Mouse (Mus musculus) spleen, postnatal 14 days (tissue): ENCODE measurements around the gene Ntn1.
A peak's percentile ranks its signal among the peaks of the same experiment; 100 is the strongest.

Experiments used
- DNase-seq, 2 experiments: peaks; one replicate each; pipeline ENCODE4 v3.0.0; 2021 to 2022; ENCODE audit warnings: low spot score in 2 of 2

The Ntn1 gene

GRCm38 (mm10) chr11:68214496-68215205 lies 186.0 kb downstream of the Ntn1 start:
- DNase-seq, result no peak

GRCm38 (mm10) chr11:68213896-68214295 lies 186.7 kb downstream of the Ntn1 start:
- no peak for DNase-seq

DNA sequence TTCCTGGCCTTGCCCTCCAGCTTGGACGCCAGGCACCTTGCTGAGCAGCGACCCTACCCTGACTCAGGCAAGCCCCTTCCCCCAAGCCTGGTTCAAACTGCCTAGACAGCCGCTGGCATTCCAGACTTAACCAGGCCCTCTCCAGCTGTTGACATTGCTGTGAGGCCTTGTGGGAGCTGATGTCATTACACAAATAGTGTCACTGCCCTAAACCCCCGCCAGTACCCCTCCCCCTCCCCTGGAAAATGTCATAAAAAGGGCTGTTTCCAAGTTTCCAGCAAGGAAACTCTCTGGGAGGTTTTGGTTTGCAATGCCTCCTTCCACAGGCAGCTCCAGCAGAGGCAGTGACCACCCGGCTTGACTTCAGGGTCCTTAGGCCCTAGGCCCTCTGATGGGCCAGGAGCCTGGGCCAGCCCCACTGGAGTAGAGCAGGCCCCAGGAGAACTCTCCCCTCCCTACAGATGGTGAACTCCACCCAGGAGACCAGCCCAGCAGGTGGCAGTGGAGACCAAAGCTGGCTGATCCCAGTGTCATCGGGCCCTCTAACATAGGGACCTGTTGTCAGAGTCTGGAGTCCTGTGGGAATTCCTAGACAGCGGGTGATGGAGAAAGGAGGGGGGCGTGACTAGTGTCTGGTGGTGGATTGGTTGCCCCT lies 188.6 kb downstream of the Ntn1 start:
- no peak for DNase-seq

DNA sequence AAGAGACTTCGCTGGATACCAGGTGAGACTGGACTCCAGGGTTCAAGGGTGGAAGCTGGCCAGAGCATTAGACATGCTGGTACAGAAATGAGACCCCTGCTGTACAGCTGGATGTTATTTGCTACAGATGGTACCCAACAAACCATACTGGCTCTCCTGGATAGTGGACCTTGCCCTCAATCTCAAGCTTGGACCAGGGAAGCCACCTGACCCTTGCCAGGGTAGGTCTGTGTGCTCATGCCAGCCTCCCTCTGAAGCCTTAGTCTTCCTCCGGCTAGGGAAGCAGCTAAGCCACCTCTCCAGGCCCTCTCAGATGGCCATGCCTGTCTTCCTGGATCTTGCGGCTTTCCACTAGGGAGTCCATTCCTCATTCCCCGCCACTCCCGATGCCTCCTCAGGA lies 189.9 kb downstream of the Ntn1 start:
- DNase-seq, result no peak

- no peak for DNase-seq
Observed at GRCm38 (mm10) chr11:68209506-68209905, 191.1 kb downstream of the Ntn1 start.

DNA sequence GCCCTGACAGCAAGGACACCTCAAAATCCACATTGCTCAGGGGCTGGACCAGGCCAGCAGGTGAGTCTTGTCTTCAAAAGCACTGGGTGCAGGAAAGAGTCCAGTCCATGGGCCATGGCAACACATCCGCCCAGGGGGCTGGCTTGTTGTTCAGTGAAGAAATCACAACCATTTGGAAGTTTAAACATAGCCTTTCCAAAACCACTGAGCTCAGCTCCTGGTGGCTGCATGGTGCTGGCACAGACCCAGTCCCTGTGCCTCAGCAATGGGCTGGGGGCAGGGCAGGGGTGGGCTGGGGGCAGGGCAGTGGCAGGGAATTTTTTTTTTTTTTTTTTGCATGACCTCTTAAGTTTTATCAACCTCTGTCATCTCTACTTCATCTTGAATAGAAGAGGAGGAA lies 192.0 kb downstream of the Ntn1 start:
- no peak for DNase-seq

DNA sequence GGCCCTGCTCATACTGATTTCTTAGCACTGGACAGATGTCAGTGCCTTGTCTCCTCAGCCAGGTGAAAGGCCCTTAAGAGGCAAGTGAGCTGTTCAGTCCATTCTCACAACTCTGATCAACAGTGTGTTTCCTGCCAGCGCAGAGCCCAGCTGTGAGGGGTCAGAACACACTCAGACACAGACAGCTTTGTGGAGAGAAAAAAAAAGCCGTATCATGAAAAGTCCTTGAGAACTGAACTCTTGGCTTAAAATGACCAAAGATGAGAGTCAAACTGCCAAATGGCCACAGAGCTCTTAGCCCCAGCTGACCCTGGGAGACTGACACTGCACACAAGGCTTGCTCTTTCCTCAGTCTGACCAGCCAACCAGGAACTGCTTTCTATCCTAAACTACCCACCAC lies 192.6 kb downstream of the Ntn1 start:
- no peak for DNase-seq

DNA sequence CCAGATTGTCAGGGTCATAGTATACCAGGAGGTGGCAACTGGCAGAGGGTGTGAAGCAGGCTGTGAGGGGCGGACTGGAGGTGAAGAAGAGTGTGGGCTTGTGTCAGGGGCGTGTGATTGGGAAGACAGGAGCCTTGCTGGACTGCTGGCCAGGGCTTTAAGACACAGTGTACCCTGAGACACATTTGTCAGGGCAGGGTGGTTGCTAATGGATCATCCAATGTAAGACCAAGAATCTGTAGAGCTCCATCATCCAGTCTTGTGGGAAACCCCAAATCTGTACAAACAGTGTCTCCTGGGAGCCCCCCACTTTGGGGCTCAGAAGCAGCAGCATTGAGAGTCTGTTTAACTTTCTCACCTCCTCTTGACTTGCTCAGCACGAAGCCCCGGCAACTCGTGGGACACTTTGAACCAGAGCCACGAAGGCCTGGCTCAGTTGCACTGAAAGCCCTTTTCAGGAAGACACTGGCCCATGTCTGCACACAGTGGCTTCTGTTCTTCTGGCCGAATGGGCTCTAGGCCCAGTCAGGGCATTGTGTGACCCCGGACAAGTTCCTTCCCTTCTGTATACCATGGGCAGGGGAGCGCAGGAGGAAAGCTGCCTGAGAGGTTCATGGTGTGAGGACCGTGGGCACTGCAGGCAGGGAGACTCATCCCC lies 194.9 kb downstream of the Ntn1 start:
- no peak for DNase-seq

GRCm38 (mm10) chr11:68204407-68204806 lies 196.2 kb downstream of the Ntn1 start:
- DNase-seq, result no peak

DNA sequence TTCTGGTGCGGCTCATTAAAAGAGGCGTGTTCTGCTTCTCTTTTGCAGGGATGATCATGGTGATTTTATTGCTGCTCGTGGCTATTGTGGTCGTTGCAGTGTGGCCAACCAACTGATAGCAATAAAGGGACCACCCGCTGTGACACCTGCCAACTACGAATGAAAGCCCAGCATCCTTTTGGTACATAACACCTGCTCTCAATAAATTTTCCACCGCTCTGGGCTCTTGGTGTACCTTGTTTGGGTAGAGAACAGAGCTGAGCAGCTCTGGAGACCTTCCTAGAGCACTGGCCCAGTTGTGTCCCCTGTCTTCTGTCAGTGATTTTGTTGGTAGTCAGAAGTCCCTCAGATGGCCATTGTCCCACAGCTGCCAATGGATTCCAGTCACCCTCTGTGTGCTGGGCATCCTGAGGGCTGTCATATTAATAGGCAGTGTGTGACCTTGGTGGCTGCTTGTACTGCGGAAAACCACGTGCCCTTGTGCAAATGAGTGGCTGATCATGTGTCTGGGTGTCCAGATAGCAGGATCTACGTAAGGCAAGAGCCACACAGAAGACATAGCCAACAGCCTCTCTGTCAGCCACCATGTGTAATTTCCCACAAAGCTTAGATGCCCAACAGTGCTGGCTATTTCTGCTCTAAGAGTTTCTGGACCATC lies 196.8 kb downstream of the Ntn1 start:
- no peak for DNase-seq

GRCm38 (mm10) chr11:68202561-68202960 lies 198.1 kb downstream of the Ntn1 start:
- no peak for DNase-seq

DNA sequence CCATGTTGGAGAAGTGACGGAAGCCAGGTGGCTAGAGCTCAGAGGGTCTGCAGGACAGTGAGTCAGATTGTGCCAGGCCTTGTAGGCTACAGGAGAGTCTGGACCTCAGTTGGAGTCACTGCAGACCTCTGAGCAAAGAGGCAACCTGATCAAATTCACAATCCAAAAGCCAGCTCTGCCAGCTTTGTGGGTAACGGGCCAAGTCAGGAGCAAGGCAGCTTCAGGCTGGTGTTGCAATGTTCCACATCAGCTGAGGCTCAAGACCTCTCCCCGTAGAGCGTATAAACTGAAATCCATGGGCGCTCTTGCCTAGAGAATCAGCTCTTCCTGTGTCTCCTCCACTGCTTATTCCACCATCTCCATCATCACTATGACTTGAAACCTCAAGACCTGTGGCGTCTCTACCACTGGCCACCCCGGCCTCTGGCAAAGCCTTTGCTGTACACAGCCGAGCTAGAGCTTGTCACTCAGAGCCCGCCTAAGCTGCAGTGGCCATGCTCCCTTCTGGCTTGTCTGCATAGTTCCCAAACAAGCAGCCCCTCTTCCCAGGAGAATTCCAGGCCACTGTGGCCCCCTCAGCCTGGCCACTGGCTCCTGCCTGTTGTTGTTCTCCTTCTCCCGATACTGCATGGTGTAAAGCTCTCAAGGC lies 198.7 kb downstream of the Ntn1 start:
- DNase-seq, result no peak

- no peak for DNase-seq
Observed at GRCm38 (mm10) chr11:68201063-68201462, 199.6 kb downstream of the Ntn1 start.

DNA sequence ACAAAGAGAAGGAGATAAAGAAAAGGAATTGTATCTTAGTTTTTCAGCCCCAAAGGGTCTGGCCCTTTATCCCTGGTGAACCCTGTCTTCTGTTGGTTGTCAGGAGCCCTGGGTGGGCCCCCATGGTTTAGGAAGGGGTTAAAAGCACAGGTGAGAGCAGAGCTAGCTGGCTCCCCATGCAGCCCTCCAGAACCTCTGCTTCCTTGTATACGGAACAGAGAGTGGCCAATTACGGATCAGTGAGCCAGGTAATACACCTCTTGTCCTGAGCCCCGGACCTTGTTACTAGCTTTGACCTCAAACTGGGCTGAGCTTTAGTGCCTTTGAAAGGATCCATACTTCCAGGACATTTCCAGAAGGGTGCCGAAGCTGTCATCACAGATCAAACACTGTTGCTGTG lies 200.1 kb downstream of the Ntn1 start:
- DNase-seq, result no peak

GRCm38 (mm10) chr11:68199801-68200423 lies 200.7 kb downstream of the Ntn1 start:
- peak in 1 of 2 experiments; percentile 16 for DNase-seq

DNA sequence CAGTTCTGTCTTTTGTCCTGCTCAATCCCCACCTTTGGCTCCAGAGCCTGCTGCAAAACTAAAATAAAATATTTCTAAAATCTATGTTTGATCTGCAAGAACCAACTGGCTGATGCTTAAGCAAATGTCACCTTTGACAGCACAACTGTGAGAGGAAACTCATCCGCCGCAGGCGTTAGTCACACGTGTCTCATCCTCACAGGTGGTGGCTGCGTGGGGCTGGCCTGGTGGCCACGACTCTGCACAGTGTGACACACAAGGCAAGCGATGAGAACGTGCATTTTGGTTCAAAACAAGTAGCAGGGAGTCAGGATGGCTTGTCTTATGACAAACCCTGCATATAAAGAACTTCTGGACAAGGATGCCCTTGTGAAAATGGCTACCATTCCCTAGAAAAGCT lies 201.5 kb downstream of the Ntn1 start:
- DNase-seq, result peak in 1 of 2 experiments; percentile 12

DNA sequence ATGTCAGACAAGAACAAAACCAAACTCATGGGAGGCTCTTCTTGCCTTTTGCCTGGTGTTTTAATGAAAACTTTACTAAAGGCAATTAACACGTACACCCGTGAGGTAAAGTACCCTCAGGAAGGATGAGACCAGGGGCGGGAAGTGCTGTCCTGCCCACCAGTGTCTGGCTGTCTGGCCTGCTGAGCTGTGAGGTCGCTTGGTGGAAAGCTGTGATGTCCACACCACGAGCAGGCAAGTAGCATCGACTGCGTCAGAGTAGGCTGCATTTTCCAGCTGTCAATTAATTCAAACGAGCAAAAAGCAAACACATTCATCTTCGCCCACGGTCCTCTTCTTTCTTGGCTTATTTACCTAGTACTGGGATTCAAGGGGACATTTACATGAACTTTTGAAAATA lies 201.9 kb downstream of the Ntn1 start:
- no peak for DNase-seq

GRCm38 (mm10) chr11:68197471-68197870 lies 203.2 kb downstream of the Ntn1 start:
- DNase-seq, result no peak

- no peak for DNase-seq
Observed at GRCm38 (mm10) chr11:68196566-68196965, 204.1 kb downstream of the Ntn1 start.

GRCm38 (mm10) chr11:68195693-68196176 lies 204.9 kb downstream of the Ntn1 start:
- no peak for DNase-seq

- DNase-seq, result no peak
Observed at GRCm38 (mm10) chr11:68195168-68195567, 205.5 kb downstream of the Ntn1 start.
